Mouse (Mus musculus): ENCODE measurements around the gene Syk. TPM values are rescaled to one million over a fixed set of nuclear protein-coding genes. Genes with fewer than 3 reads are reported as not detected.

Syk gene
- total and polyA plus RNA-seq, 3 experiments, result 0.22 TPM; not detected in 2

- Histone ChIP-seq H3K4me1 (ENCODE audit: insufficient read depth, low read depth, low read length) (no peaks in the 10 kb centered on the region), H3K36me3 (replicated peaks) (no peaks in the 10 kb centered on the region), H3K9me3 (replicated peaks) (peaks cover 72% of the 10 kb centered on the region), H3K27me3 (ENCODE audit: insufficient read depth, low read length) (no peaks in the 10 kb centered on the region), H3K4me3 (ENCODE audit: low read depth, low read length) (no peak overlapping the region)
- ATAC-seq (ENCODE audit: extremely low read depth, insufficient number of reproducible peaks, low FRiP score, poor library complexity, severe bottlenecking) (no peak), DNase-seq (ENCODE audit: low spot score) (no peak)
- no peak for TF ChIP-seq GATA2 (IDR thresholded peaks at IDR 0.05; ENCODE audit: borderline replicate concordance, low read depth, low read length)
- no peak for TF ChIP-seq POLR2AphosphoS5 (IDR thresholded peaks at IDR 0.05; ENCODE audit: insufficient replicate concordance, low read depth, low read length)
- no peak for TF ChIP-seq TAL1 (conservative IDR thresholded peaks at IDR 0.05; ENCODE audit: low read depth, low read length)
- no peak for TF ChIP-seq CTCF (IDR thresholded peaks at IDR 0.05; ENCODE audit: low read depth, low read length)
- TF ChIP-seq GATA1 (IDR thresholded peaks at IDR 0.05; ENCODE audit: borderline replicate concordance, low read length), result no peak
Measured at GRCm38 (mm10) chr13:52659171-52659665, 76.2 kb downstream of the Syk start.

GRCm38 (mm10) chr13:52669889-52670288 lies 86.9 kb downstream of the Syk start:
- Histone ChIP-seq H3K36me3 (replicated peaks) (no peaks in the 10 kb centered on the region), H3K4me1 (ENCODE audit: insufficient read depth, low read depth, low read length) (no peaks in the 10 kb centered on the region), H3K9me3 (replicated peaks) (peaks cover 70% of the 10 kb centered on the region), H3K27me3 (ENCODE audit: insufficient read depth, low read length) (no peaks in the 10 kb centered on the region), H3K4me3 (ENCODE audit: low read depth, low read length) (no peak overlapping the region)
- TF ChIP-seq TAL1 (conservative IDR thresholded peaks at IDR 0.05; ENCODE audit: low read depth, low read length) (no peak), CTCF (IDR thresholded peaks at IDR 0.05; ENCODE audit: low read depth, low read length) (no peak), GATA2 (IDR thresholded peaks at IDR 0.05; ENCODE audit: borderline replicate concordance, low read depth, low read length) (no peak), POLR2AphosphoS5 (IDR thresholded peaks at IDR 0.05; ENCODE audit: insufficient replicate concordance, low read depth, low read length) (no peak), GATA1 (IDR thresholded peaks at IDR 0.05; ENCODE audit: borderline replicate concordance, low read length) (no peak)
- no peak for DNase-seq (ENCODE audit: low spot score)
- ATAC-seq (ENCODE audit: extremely low read depth, insufficient number of reproducible peaks, low FRiP score, poor library complexity, severe bottlenecking), result no peak

- H3K4me3 ChIP-seq (ENCODE audit: low read depth, low read length), result no peak overlapping the region
- no peak for TF ChIP-seq GATA2 (IDR thresholded peaks at IDR 0.05; ENCODE audit: borderline replicate concordance, low read depth, low read length)
- DNase-seq (ENCODE audit: low spot score) (no peak), ATAC-seq (ENCODE audit: extremely low read depth, insufficient number of reproducible peaks, low FRiP score, poor library complexity, severe bottlenecking) (no peak)
- H3K9me3 ChIP-seq (replicated peaks), result peaks cover 67% of the 10 kb centered on the region
- no peaks in the 10 kb centered on the region for H3K36me3 ChIP-seq (replicated peaks)
- no peaks in the 10 kb centered on the region for H3K4me1 ChIP-seq (ENCODE audit: insufficient read depth, low read depth, low read length)
- no peaks in the 10 kb centered on the region for H3K27me3 ChIP-seq (ENCODE audit: insufficient read depth, low read length)
Measured at GRCm38 (mm10) chr13:52673272-52673671, 90.3 kb downstream of the Syk start.

- ATAC-seq (ENCODE audit: extremely low read depth, insufficient number of reproducible peaks, low FRiP score, poor library complexity, severe bottlenecking), result no peak
- no peaks in the 10 kb centered on the region for H3K36me3 ChIP-seq (replicated peaks)
Measured at GRCm38 (mm10) chr13:52673856-52674255, 90.9 kb downstream of the Syk start.

GRCm38 (mm10) chr13:52674839-52675238 lies 91.9 kb downstream of the Syk start:
- no peaks in the 10 kb centered on the region for H3K36me3 ChIP-seq (replicated peaks)
- ATAC-seq (ENCODE audit: extremely low read depth, insufficient number of reproducible peaks, low FRiP score, poor library complexity, severe bottlenecking), result no peak
- no peak for TF ChIP-seq POLR2AphosphoS5 (IDR thresholded peaks at IDR 0.05; ENCODE audit: insufficient replicate concordance, low read depth, low read length)
- no peak for TF ChIP-seq TAL1 (conservative IDR thresholded peaks at IDR 0.05; ENCODE audit: low read depth, low read length)
- no peak for TF ChIP-seq GATA2 (IDR thresholded peaks at IDR 0.05; ENCODE audit: borderline replicate concordance, low read depth, low read length)
- no peak for TF ChIP-seq GATA1 (IDR thresholded peaks at IDR 0.05; ENCODE audit: borderline replicate concordance, low read length)
- TF ChIP-seq CTCF (IDR thresholded peaks at IDR 0.05; ENCODE audit: low read depth, low read length), result no peak
- H3K4me1 ChIP-seq (ENCODE audit: insufficient read depth, low read depth, low read length), result no peaks in the 10 kb centered on the region
- peaks cover 70% of the 10 kb centered on the region for H3K9me3 ChIP-seq (replicated peaks)
- H3K4me3 ChIP-seq (ENCODE audit: low read depth, low read length), result no peak overlapping the region
- DNase-seq (ENCODE audit: low spot score), result no peak
- H3K27me3 ChIP-seq (ENCODE audit: insufficient read depth, low read length), result no peaks in the 10 kb centered on the region

More at GRCm38 (mm10) chr13:52673856-52674255, 90.9 kb downstream of the Syk start:
- Histone ChIP-seq H3K4me3 (ENCODE audit: low read depth, low read length) (no peak overlapping the region), H3K9me3 (replicated peaks) (peaks cover 68% of the 10 kb centered on the region), H3K27me3 (ENCODE audit: insufficient read depth, low read length) (no peaks in the 10 kb centered on the region), H3K4me1 (ENCODE audit: insufficient read depth, low read depth, low read length) (no peaks in the 10 kb centered on the region)
- no peak for DNase-seq (ENCODE audit: low spot score)
- TF ChIP-seq GATA1 (IDR thresholded peaks at IDR 0.05; ENCODE audit: borderline replicate concordance, low read length) (no peak), CTCF (IDR thresholded peaks at IDR 0.05; ENCODE audit: low read depth, low read length) (no peak), GATA2 (IDR thresholded peaks at IDR 0.05; ENCODE audit: borderline replicate concordance, low read depth, low read length) (no peak), TAL1 (conservative IDR thresholded peaks at IDR 0.05; ENCODE audit: low read depth, low read length) (no peak), POLR2AphosphoS5 (IDR thresholded peaks at IDR 0.05; ENCODE audit: insufficient replicate concordance, low read depth, low read length) (no peak)

- no peak for DNase-seq (ENCODE audit: low spot score)
- Histone ChIP-seq H3K4me1 (ENCODE audit: insufficient read depth, low read depth, low read length) (no peaks in the 10 kb centered on the region), H3K36me3 (replicated peaks) (no peaks in the 10 kb centered on the region), H3K4me3 (ENCODE audit: low read depth, low read length) (no peak overlapping the region), H3K27me3 (ENCODE audit: insufficient read depth, low read length) (no peaks in the 10 kb centered on the region), H3K9me3 (replicated peaks) (peaks cover 73% of the 10 kb centered on the region)
- TF ChIP-seq TAL1 (conservative IDR thresholded peaks at IDR 0.05; ENCODE audit: low read depth, low read length), result no peak
- TF ChIP-seq GATA1 (IDR thresholded peaks at IDR 0.05; ENCODE audit: borderline replicate concordance, low read length), result no peak
- no peak for TF ChIP-seq GATA2 (IDR thresholded peaks at IDR 0.05; ENCODE audit: borderline replicate concordance, low read depth, low read length)
- TF ChIP-seq CTCF (IDR thresholded peaks at IDR 0.05; ENCODE audit: low read depth, low read length), result no peak
- no peak for TF ChIP-seq POLR2AphosphoS5 (IDR thresholded peaks at IDR 0.05; ENCODE audit: insufficient replicate concordance, low read depth, low read length)
- no peak for ATAC-seq (ENCODE audit: extremely low read depth, insufficient number of reproducible peaks, low FRiP score, poor library complexity, severe bottlenecking)
Measured at GRCm38 (mm10) chr13:52675526-52676294, 92.7 kb downstream of the Syk start.
